Mouse (Mus musculus) myocyte (in vitro differentiated cells): ENCODE data around the gene Pitpnb.

Experiments used
- CEBPB ChIP-seq: IDR thresholded peaks from 2 replicates; pipeline ENCODE4 v1.6.1; 2011; ENCODE audit warnings: mild to moderate bottlenecking, moderate library complexity; ENCODE audit not compliant: poor library complexity, insufficient read depth, severe bottlenecking
- E2F4 ChIP-seq: IDR thresholded peaks from one replicate; pipeline ENCODE4 v1.6.1; 2011; ENCODE audit warnings: mild to moderate bottlenecking, control low read depth, moderate library complexity; ENCODE audit not compliant: insufficient read depth
- MYOG ChIP-seq, 3 experiments: IDR thresholded peaks; one replicate each; pipeline ENCODE4 v1.6.1; 2011; ENCODE audit warnings: control low read depth in 2 of 3, low read depth in 2 of 3, mild to moderate bottlenecking in 2 of 3; ENCODE audit not compliant: insufficient read length in 2 of 3, control insufficient read depth in 1 of 3, insufficient read depth in 1 of 3
- POLR2A ChIP-seq: IDR thresholded peaks from one replicate; pipeline ENCODE4 v1.6.1; 2011; ENCODE audit warnings: low read depth, mild to moderate bottlenecking, control low read depth, moderate library complexity; ENCODE audit not compliant: insufficient read length
- REST ChIP-seq: IDR thresholded peaks from one replicate; pipeline ENCODE4 v1.6.1; 2011; ENCODE audit warnings: mild to moderate bottlenecking, control low read depth, moderate library complexity; ENCODE audit not compliant: insufficient read depth, insufficient read length
- TCF12 ChIP-seq: IDR thresholded peaks from one replicate; pipeline ENCODE4 v1.6.1; 2011; ENCODE audit warnings: mild to moderate bottlenecking, control low read depth; ENCODE audit not compliant: poor library complexity, insufficient read depth, severe bottlenecking
- USF1 ChIP-seq: IDR thresholded peaks from one replicate; pipeline ENCODE4 v1.6.1; 2011; ENCODE audit warnings: low read depth, mild to moderate bottlenecking, control low read depth, moderate library complexity

- no peak for TF ChIP-seq CEBPB
- no peak for TF ChIP-seq TCF12
- TF ChIP-seq USF1 = no peak
- TF ChIP-seq MYOG (IDR thresholded peaks at IDR 0.05; ENCODE audit: control insufficient read depth in 1 of 3, insufficient read depth in 1 of 3, insufficient read length in 2 of 3, low read depth in 2 of 3) = no peak
- TF ChIP-seq E2F4 = no peak
- no peak for TF ChIP-seq REST
- TF ChIP-seq POLR2A = no peak
Observed at GRCm38 (mm10) chr5:111383335-111383734, 52.8 kb downstream of the Pitpnb start.
